Mouse (Mus musculus) hindbrain, embryonic 12.5 days (tissue): ENCODE measurements around the gene Sh2d3c. TPM values are rescaled to one million over a fixed set of nuclear protein-coding genes. Genes with fewer than 3 reads are reported as not detected.

Experiments
- ATAC-seq: fragments of 200-750 bp; cut with Nextera tagmentation; 2 replicates; pipeline ENCODE4 v1.8.0; 2017; ENCODE audit warnings: moderate TSS enrichment; ENCODE audit not compliant: low FRiP score
- H3K27ac ChIP-seq: fragments of 300-500 bp; sonication (generic); 2 replicates; pipeline ENCODE4 v1.5.1; 2016; ENCODE audit warnings: mild to moderate bottlenecking
- H3K27me3 ChIP-seq: fragments of 300-500 bp; sonication (generic); 2 replicates; pipeline ENCODE4 v1.6.1; 2016; ENCODE audit warnings: mild to moderate bottlenecking
- H3K36me3 ChIP-seq: fragments of 300-500 bp; sonication (generic); 2 replicates; pipeline ENCODE4 v1.6.1; 2016; ENCODE audit warnings: mild to moderate bottlenecking
- H3K4me1 ChIP-seq: fragments of 300-500 bp; sonication (generic); 2 replicates; pipeline ENCODE4 v1.6.1; 2016
- H3K4me2 ChIP-seq: fragments of 300-500 bp; sonication (generic); replicated peaks from 2 replicates; pipeline ENCODE4 v1.6.1; 2016; ENCODE audit warnings: mild to moderate bottlenecking
- H3K4me3 ChIP-seq: fragments of 300-500 bp; sonication (generic); 2 replicates; pipeline ENCODE4 v1.5.1; 2016; ENCODE audit warnings: mild to moderate bottlenecking
- H3K9ac ChIP-seq: fragments of 300-500 bp; sonication (generic); 2 replicates; pipeline ENCODE4 v1.6.1; 2016; ENCODE audit warnings: mild to moderate bottlenecking, moderate library complexity
- H3K9me3 ChIP-seq: fragments of 300-500 bp; sonication (generic); replicated peaks from 2 replicates; pipeline ENCODE4 v1.6.1; 2016; ENCODE audit warnings: mild to moderate bottlenecking
- WGBS: fragments of 180-500 bp; shearing (Covaris S2); methylation state at CpG from one replicate; pipeline ENCODE4 v1.1.7; 2016; 5-methylcytosine and 5-hydroxymethylcytosine counted together
- polyA plus RNA-seq: library from polyadenylated mRNA; unstranded; fragments of >200 nt; fragmentation: Nextera tagmentation; extraction: Ambion mirVana; gene quantifications from 2 replicates; pipeline ENCODE4 v1.2.1, GENCODE M21; 2016

Sh2d3c gene
- polyA plus RNA-seq, 1 experiment from 2014 or later, result 33.5 TPM

DNA sequence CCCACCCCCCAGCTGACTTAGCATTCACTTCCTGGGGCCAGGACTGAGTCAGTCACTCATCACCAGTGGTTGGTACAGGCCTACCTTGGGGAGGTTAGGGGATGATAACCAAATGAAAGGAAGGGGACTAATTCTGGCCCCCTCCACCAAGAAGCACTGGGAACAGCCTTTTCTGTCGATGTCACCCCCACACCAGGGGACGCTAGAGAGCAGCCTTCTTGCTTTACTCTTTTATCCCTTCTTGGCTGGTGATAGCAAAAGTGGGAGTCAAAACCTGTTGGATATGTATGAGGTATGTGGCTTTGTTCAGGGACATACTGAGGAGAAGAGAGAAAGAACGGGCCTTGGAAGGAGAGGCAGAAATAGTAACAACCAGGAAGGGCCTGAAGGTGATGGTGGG, 42.5 kb downstream of the Sh2d3c start:
- H3K4me2 ChIP-seq, result no peak overlapping the region
- no peak for ATAC-seq
- peaks cover 34% of the 10 kb centered on the region for H3K36me3 ChIP-seq
- H3K27me3 ChIP-seq, result no peaks in the 10 kb centered on the region
- H3K4me1 ChIP-seq, result peaks cover 20% of the 10 kb centered on the region
- no peak overlapping the region for H3K9ac ChIP-seq
- H3K4me3 ChIP-seq, result no peak overlapping the region
- 68% methylated on average over 3 of the region's 3 CpGs for WGBS
- H3K9me3 ChIP-seq, result no peaks in the 10 kb centered on the region
- no peak overlapping the region for H3K27ac ChIP-seq

- H3K27ac ChIP-seq, result no peak overlapping the region
- no peaks in the 10 kb centered on the region; the same call in 1 of the 2 replicates for H3K9me3 ChIP-seq
- peaks cover 21% of the 10 kb centered on the region; the same call in 1 of the 2 replicates for H3K4me1 ChIP-seq
- H3K4me2 ChIP-seq, result no peak overlapping the region
- no peaks in the 10 kb centered on the region for H3K27me3 ChIP-seq
- H3K36me3 ChIP-seq, result peaks cover 11% of the 10 kb centered on the region
- no peak overlapping the region for H3K4me3 ChIP-seq
- ATAC-seq, result no peak
- no peak overlapping the region for H3K9ac ChIP-seq
- WGBS, result 79% methylated on average over 12 of the region's 12 CpGs
These were observed 46.4 kb downstream of the Sh2d3c start for GRCm38 (mm10) chr2:32767241-32767640.

- no peak overlapping the region for H3K27ac ChIP-seq
- no peaks in the 10 kb centered on the region; the same call in 1 of the 2 replicates for H3K9me3 ChIP-seq
- 51% methylated on average over 18 of the region's 19 CpGs for WGBS
- ATAC-seq, result no peak
- no peak overlapping the region for H3K4me2 ChIP-seq
- H3K36me3 ChIP-seq, result no peaks in the 10 kb centered on the region
- no peak overlapping the region for H3K4me3 ChIP-seq
- H3K4me1 ChIP-seq, result peaks cover 21% of the 10 kb centered on the region; the same call in 1 of the 2 replicates
- no peaks in the 10 kb centered on the region for H3K27me3 ChIP-seq
- H3K9ac ChIP-seq, result no peak overlapping the region
These were observed 47.9 kb downstream of the Sh2d3c start for GRCm38 (mm10) chr2:32768661-32769285.

- Histone ChIP-seq H3K36me3 (no peaks in the 10 kb centered on the region), H3K9me3 (no peaks in the 10 kb centered on the region; the same call in 1 of the 2 replicates), H3K4me1 (peaks cover 21% of the 10 kb centered on the region; the same call in 1 of the 2 replicates), H3K27ac (no peak overlapping the region), H3K27me3 (no peaks in the 10 kb centered on the region), H3K4me2 (no peak overlapping the region), H3K9ac (no peak overlapping the region), H3K4me3 (no peak overlapping the region)
- 64% methylated on average over 5 of the region's 5 CpGs for WGBS
- ATAC-seq, result no peak
These were observed 48.7 kb downstream of the Sh2d3c start for GRCm38 (mm10) chr2:32769327-32770085.

- H3K27ac ChIP-seq, result no peak overlapping the region
- peaks cover 30% of the 10 kb centered on the region for H3K4me1 ChIP-seq
- no peak overlapping the region for H3K4me2 ChIP-seq
- H3K9ac ChIP-seq, result no peak overlapping the region
- H3K36me3 ChIP-seq, result no peaks in the 10 kb centered on the region
- no peak overlapping the region for H3K4me3 ChIP-seq
- WGBS, result 34% methylated on average over 12 of the region's 12 CpGs
- peaks cover 3% of the 10 kb centered on the region; the same call in 1 of the 2 replicates for H3K27me3 ChIP-seq
- no peaks in the 10 kb centered on the region; the same call in 1 of the 2 replicates for H3K9me3 ChIP-seq
- ATAC-seq, result no peak
These were observed 51.0 kb downstream of the Sh2d3c start for GRCm38 (mm10) chr2:32771886-32772285.

DNA sequence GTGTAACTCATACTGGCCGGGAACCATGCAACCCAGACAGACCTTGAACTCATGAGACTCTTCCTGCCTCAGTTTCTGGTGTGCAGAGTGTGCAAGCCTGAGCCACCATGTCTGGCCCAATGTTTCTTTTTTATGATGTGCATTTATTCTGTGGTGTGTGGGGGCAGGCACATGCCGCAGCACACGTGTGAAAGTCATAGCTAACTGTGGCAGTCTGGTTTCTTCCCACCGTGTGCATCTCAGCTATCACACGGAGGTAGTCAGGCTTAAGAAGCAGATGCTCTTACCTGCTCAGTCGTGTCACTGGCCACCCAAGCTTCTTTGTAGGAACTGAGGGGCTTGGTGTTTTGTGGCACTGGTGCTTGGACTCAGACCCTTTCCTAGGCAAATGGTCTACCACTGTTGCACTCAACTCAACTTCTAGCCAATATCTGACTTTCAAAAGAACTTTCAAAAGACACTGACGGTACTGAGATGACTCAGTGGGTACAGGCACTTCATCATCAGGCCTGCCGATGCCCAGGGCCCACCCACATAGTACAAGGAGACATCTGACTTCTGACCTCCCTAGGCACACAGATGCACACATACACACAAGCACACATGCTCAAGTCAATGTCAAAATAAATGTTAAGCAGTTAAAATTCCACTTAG, 51.9 kb downstream of the Sh2d3c start:
- H3K27ac ChIP-seq, result no peak overlapping the region
- H3K27me3 ChIP-seq, result peaks cover 3% of the 10 kb centered on the region; the same call in 1 of the 2 replicates
- H3K4me2 ChIP-seq, result no peak overlapping the region
- ATAC-seq, result no peak
- no peak overlapping the region for H3K4me3 ChIP-seq
- WGBS, result 85% methylated on average over 8 of the region's 8 CpGs
- peaks cover 23% of the 10 kb centered on the region for H3K4me1 ChIP-seq
- no peaks in the 10 kb centered on the region for H3K36me3 ChIP-seq
- no peaks in the 10 kb centered on the region; the same call in 1 of the 2 replicates for H3K9me3 ChIP-seq
- no peak overlapping the region for H3K9ac ChIP-seq

DNA sequence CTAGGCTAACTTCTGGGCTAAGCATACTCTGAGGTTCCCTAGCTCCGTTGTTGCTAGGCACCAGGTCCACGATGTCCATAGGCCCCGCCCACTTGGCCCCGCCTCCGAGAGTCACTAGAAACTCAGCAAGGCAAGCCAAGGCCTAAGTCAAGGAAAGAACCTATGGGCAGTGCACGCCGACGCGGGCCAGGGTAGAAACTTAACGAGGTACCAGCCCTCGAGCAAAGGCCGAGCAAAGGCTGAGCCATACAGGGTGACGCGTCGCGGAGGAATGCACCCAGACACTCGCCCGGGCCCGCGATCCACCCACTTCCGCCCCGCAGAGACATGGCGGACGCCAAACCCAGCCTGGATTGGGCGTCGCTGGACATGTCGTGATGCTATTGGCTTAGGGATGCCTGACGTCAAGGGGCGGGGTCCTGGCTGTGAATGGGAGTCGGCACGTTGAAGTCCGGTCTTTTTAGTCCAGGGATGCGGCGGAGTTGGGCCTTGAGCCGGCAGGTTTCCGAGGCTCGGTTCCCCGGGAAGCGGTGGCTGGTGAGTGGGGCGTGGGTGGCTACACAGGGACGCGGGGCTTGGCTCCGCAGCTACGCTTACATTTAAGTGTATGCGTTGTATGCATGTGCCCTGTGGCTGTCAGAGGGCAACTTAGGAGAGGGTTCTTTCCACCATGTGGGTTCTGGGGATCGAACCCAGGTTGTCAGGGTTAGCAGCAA, 54.7 kb downstream of the Sh2d3c start, which contains the start of the genes Ttc16 and Ptrh1:
Gene Ttc16, minus strand, starts transcription at position 275 of the 716 bp plus-strand sequence.
Gene Ptrh1, plus strand, starts transcription at position 428 of the 716 bp plus-strand sequence.
- H3K9me3 ChIP-seq, result no peaks in the 10 kb centered on the region
- peak within 1 kb of the TSS; percentile 86 for H3K4me2 ChIP-seq
- peaks cover 3% of the 10 kb centered on the region; the same call in 1 of the 2 replicates for H3K27me3 ChIP-seq
- WGBS, result under 1% methylated on average over 46 of the region's 46 CpGs
- peak; percentile 98 for ATAC-seq
- H3K27ac ChIP-seq, result peak within 1 kb of the TSS; percentile 45
- no peaks in the 10 kb centered on the region for H3K36me3 ChIP-seq
- H3K9ac ChIP-seq, result peak within 1 kb of the TSS; percentile 55
- H3K4me1 ChIP-seq, result peaks cover 15% of the 10 kb centered on the region
- peak within 1 kb of the TSS; percentile 62 for H3K4me3 ChIP-seq

DNA sequence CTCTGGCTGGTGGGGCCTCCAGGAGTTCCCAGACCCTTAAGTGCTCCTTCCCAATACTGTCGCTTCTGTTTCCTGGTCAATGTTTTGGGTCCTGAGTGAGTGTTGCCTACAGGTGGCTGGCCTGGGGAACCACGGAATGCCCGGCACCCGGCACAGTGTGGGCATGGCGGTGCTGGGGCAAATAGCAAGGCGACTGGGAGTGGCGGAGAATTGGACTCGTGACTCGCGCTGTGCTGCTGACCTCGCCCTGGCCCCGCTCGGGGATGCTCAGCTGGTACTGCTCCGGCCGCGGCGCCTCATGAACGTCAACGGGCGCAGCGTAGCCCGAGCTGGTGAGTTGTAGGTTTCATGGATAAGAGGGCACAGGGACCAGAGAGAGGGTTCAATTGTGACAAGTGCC, 55.3 kb downstream of the Sh2d3c start:
- Histone ChIP-seq H3K27me3 (peaks cover 3% of the 10 kb centered on the region; the same call in 1 of the 2 replicates), H3K9ac (peak overlapping the region; percentile 55), H3K4me1 (peaks cover 15% of the 10 kb centered on the region), H3K27ac (no peak overlapping the region), H3K36me3 (no peaks in the 10 kb centered on the region), H3K4me3 (peak overlapping the region; percentile 62), H3K9me3 (no peaks in the 10 kb centered on the region), H3K4me2 (peak overlapping the region; percentile 86)
- WGBS, result 18% methylated on average over 22 of the region's 22 CpGs
- no peak for ATAC-seq

DNA sequence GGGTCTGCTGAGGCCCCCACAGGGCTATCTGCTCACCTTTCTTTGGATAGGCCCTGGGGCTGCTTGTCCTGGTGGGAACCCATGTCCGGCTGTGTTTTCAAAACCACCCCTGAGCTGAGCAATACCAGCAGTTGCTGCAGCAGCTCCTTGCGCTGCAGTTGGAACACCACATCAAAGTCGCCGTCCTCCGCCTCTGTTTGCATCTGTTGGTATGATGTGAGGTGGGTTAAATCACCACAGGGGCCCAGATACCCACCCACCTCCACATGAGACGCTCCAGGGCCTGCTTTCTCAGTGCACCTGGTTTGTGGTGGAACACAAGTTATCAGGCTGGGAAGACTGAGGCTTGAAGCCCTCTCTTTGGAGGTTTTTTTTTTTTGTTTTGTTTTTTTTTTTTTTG, 57.2 kb downstream of the Sh2d3c start:
- Histone ChIP-seq H3K27me3 (peaks cover 3% of the 10 kb centered on the region; the same call in 1 of the 2 replicates), H3K4me2 (no peak overlapping the region), H3K36me3 (no peaks in the 10 kb centered on the region), H3K4me3 (no peak overlapping the region), H3K4me1 (peaks cover 13% of the 10 kb centered on the region), H3K9me3 (no peaks in the 10 kb centered on the region), H3K27ac (no peak overlapping the region), H3K9ac (no peak overlapping the region)
- ATAC-seq, result no peak
- 92% methylated on average over 6 of the region's 6 CpGs for WGBS

DNA sequence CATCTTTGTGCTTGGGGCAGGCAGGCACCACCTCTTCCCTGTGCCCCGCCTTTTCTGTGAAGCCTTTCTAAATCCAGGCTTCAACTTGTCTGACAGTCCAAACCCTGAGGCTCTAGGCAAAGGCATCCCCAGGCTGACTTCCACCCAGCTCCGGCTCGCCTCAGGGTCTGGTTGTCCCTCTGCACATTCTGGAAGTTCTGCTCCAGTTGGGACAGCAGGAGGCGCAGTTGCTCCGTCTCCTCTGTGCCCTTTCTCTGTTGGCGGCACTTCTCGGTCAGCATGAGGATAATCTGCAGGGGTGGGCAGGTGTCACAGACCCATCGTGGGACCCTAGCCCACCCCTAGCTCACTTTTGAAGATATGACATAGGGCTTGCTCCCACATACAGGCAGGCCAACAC, 58.3 kb downstream of the Sh2d3c start:
- Histone ChIP-seq H3K9me3 (no peaks in the 10 kb centered on the region), H3K27me3 (peaks cover 3% of the 10 kb centered on the region; the same call in 1 of the 2 replicates), H3K9ac (no peak overlapping the region), H3K4me1 (peaks cover 13% of the 10 kb centered on the region), H3K27ac (no peak overlapping the region), H3K4me3 (no peak overlapping the region), H3K4me2 (no peak overlapping the region), H3K36me3 (no peaks in the 10 kb centered on the region)
- 14% methylated on average over 8 of the region's 8 CpGs for WGBS
- ATAC-seq, result no peak

GRCm38 (mm10) chr2:32779714-32780113, 58.9 kb downstream of the Sh2d3c start:
- ATAC-seq, result no peak
- Histone ChIP-seq H3K36me3 (no peaks in the 10 kb centered on the region), H3K4me2 (no peak overlapping the region), H3K4me3 (no peak overlapping the region), H3K27ac (no peak overlapping the region), H3K27me3 (peaks cover 3% of the 10 kb centered on the region; the same call in 1 of the 2 replicates), H3K4me1 (peaks cover 13% of the 10 kb centered on the region), H3K9me3 (no peaks in the 10 kb centered on the region), H3K9ac (no peak overlapping the region)
- 93% methylated on average over 6 of the region's 6 CpGs for WGBS
